Mouse (Mus musculus) E14TG2a.4 (cell line): ENCODE measurements around the gene Ppp1r3f.
A peak's percentile ranks its signal among the peaks of the same experiment; 100 is the strongest.

Experiments
- H3K27me3 ChIP-seq: 2 replicates; pipeline ENCODE4 v1.6.1; 2014; ENCODE audit warnings: low read length, control low read depth; ENCODE audit not compliant: insufficient read depth
- H3K36me3 ChIP-seq: 2 replicates; pipeline ENCODE4 v1.6.1; 2014; ENCODE audit warnings: low read length, control low read depth; ENCODE audit not compliant: insufficient read depth
- H3K4me1 ChIP-seq: replicated peaks from 2 replicates; pipeline ENCODE4 v1.6.1; 2014; ENCODE audit warnings: low read depth, low read length, control low read depth
- H3K4me3 ChIP-seq: replicated peaks from 2 replicates; pipeline ENCODE4 v1.5.1; 2014; ENCODE audit warnings: mild to moderate bottlenecking, low read length
- H3K9me3 ChIP-seq: 2 replicates; pipeline ENCODE4 v1.6.1; 2014; ENCODE audit warnings: low read length, control low read depth
- CTCF ChIP-seq: conservative IDR thresholded peaks from 2 replicates; pipeline ENCODE4 v1.5.1; 2014; ENCODE audit warnings: low read length
- NANOG ChIP-seq: IDR thresholded peaks from 2 replicates; pipeline ENCODE4 v1.6.1; 2014; ENCODE audit warnings: borderline replicate concordance, low read length, mixed read lengths
- POU5F1 ChIP-seq: IDR thresholded peaks from 2 replicates; pipeline ENCODE4 v1.6.1; 2014; ENCODE audit warnings: low read length, borderline replicate concordance

Gene Ppp1r3f

GRCm38 (mm10) chrX:7604004-7604403 lies 29.9 kb upstream of the Ppp1r3f start:
- peaks cover 37% of the 10 kb centered on the region for H3K36me3 ChIP-seq
- H3K27me3 ChIP-seq: peaks cover 12% of the 10 kb centered on the region

GRCm38 (mm10) chrX:7595371-7595770 lies 21.3 kb upstream of the Ppp1r3f start:
- peaks cover 63% of the 10 kb centered on the region for H3K36me3 ChIP-seq
- no peaks in the 10 kb centered on the region for H3K9me3 ChIP-seq
- H3K4me1 ChIP-seq: 0 out of 2 replicates have a peak, but pooled peaks cover 5% of the 10 kb centered on the region
- H3K27me3 ChIP-seq: no peaks in the 10 kb centered on the region
- TF ChIP-seq CTCF (no peak), POU5F1 (no peak), NANOG (no peak)
- H3K4me3 ChIP-seq: no peak overlapping the region

More at GRCm38 (mm10) chrX:7604004-7604403, 29.9 kb upstream of the Ppp1r3f start:
- no peak overlapping the region for H3K4me3 ChIP-seq
- peaks cover 10% of the 10 kb centered on the region for H3K4me1 ChIP-seq
- no peaks in the 10 kb centered on the region for H3K9me3 ChIP-seq
- TF ChIP-seq NANOG (no peak), CTCF (no peak), POU5F1 (no peak)

- Histone ChIP-seq H3K36me3 (no peaks in the 10 kb centered on the region), H3K4me3 (no peak overlapping the region), H3K9me3 (no peaks in the 10 kb centered on the region), H3K4me1 (peaks cover 8% of the 10 kb centered on the region), H3K27me3 (no peaks in the 10 kb centered on the region)
- TF ChIP-seq CTCF: no peak
- no peak for TF ChIP-seq POU5F1
- no peak for TF ChIP-seq NANOG
Measured at GRCm38 (mm10) chrX:7586356-7586755, 12.3 kb upstream of the Ppp1r3f start.

- Histone ChIP-seq H3K27me3 (no peaks in the 10 kb centered on the region), H3K4me1 (peaks cover 4% of the 10 kb centered on the region), H3K36me3 (no peaks in the 10 kb centered on the region), H3K9me3 (no peaks in the 10 kb centered on the region), H3K4me3 (no peak overlapping the region)
- TF ChIP-seq CTCF (no peak), NANOG (no peak), POU5F1 (no peak)
Measured at GRCm38 (mm10) chrX:7583881-7584280, 9.8 kb upstream of the Ppp1r3f start.

GRCm38 (mm10) chrX:7581151-7581550 lies 7.1 kb upstream of the Ppp1r3f start:
- TF ChIP-seq NANOG (no peak), POU5F1 (no peak), CTCF (no peak)
- Histone ChIP-seq H3K36me3 (no peaks in the 10 kb centered on the region), H3K9me3 (no peaks in the 10 kb centered on the region), H3K4me3 (no peak overlapping the region), H3K27me3 (no peaks in the 10 kb centered on the region), H3K4me1 (no peaks in the 10 kb centered on the region)

- TF ChIP-seq POU5F1 (no peak), CTCF (no peak), NANOG (no peak)
- Histone ChIP-seq H3K36me3 (no peaks in the 10 kb centered on the region), H3K27me3 (no peaks in the 10 kb centered on the region), H3K4me3 (peak overlapping the region; percentile 82), H3K9me3 (no peaks in the 10 kb centered on the region), H3K4me1 (peaks cover 44% of the 10 kb centered on the region)
Measured at GRCm38 (mm10) chrX:7574885-7575231, 775 bp upstream of the Ppp1r3f start.

GRCm38 (mm10) chrX:7573176-7574086 lies 652 bp downstream of the Ppp1r3f start, which contains the start of gene Foxp3:
Foxp3 (plus strand) TSS chrX:7573644.
- TF ChIP-seq NANOG (no peak), CTCF (no peak), POU5F1 (no peak)
- Histone ChIP-seq H3K36me3 (no peaks in the 10 kb centered on the region), H3K27me3 (no peaks in the 10 kb centered on the region), H3K4me3 (peak within 1 kb of the TSS; percentile 82), H3K4me1 (peaks cover 58% of the 10 kb centered on the region), H3K9me3 (no peaks in the 10 kb centered on the region)

- no peaks in the 10 kb centered on the region for H3K9me3 ChIP-seq
- no peaks in the 10 kb centered on the region for H3K27me3 ChIP-seq
- no peaks in the 10 kb centered on the region for H3K36me3 ChIP-seq
- H3K4me3 ChIP-seq: peak overlapping the region; percentile 82
- peaks cover 66% of the 10 kb centered on the region for H3K4me1 ChIP-seq
- TF ChIP-seq POU5F1: no peak
Measured at GRCm38 (mm10) chrX:7572466-7572865, 1.6 kb downstream of the Ppp1r3f start.

- Histone ChIP-seq H3K9me3 (no peaks in the 10 kb centered on the region), H3K36me3 (no peaks in the 10 kb centered on the region), H3K4me3 (no peak overlapping the region), H3K4me1 (peaks cover 71% of the 10 kb centered on the region), H3K27me3 (no peaks in the 10 kb centered on the region)
- TF ChIP-seq POU5F1 (no peak), NANOG (no peak), CTCF (no peak)
Measured at GRCm38 (mm10) chrX:7571565-7572136, 2.4 kb downstream of the Ppp1r3f start.
